Mouse (Mus musculus) frontal cortex, postnatal 14 days (tissue): ENCODE data around the gene Tacr3.

Source experiments
- DNase-seq, 2 experiments: peaks; one replicate each; pipeline ENCODE4 v3.0.0; 2022; ENCODE audit warnings: low spot score in 2 of 2

Gene Tacr3

GRCm38 (mm10) chr3:134828875-134829530 is at the start of gene Tacr3:
TSS of gene Tacr3 (plus strand) at chr3:134829007.
- peak; percentile 2 to 10 for DNase-seq

DNA sequence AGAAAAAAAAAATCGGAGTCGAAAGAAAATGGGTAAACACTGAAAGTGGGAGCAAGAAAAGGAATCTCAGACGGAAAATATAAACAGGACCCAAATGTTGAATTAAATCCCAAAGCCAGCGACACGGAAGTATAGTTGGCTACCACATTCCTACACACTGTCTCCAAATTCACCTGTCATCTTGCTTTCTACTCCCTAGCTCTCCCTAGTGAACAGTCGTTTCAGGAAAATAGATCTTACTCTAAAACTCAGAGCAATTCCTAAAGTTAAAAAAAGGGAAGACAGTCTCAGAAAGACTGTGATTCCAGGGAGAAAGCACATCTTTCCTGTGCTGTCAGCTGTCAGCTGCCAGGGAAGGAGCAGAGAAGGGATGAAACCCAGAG is 324 bp upstream of the Tacr3 start:
- DNase-seq, result no peak

GRCm38 (mm10) chr3:134829531-134829921 is 719 bp downstream of the Tacr3 start:
- DNase-seq, result peak in 1 of 2 experiments; percentile 5

- no peak for DNase-seq
Observed at GRCm38 (mm10) chr3:134851342-134851741, 22.5 kb downstream of the Tacr3 start.

DNA sequence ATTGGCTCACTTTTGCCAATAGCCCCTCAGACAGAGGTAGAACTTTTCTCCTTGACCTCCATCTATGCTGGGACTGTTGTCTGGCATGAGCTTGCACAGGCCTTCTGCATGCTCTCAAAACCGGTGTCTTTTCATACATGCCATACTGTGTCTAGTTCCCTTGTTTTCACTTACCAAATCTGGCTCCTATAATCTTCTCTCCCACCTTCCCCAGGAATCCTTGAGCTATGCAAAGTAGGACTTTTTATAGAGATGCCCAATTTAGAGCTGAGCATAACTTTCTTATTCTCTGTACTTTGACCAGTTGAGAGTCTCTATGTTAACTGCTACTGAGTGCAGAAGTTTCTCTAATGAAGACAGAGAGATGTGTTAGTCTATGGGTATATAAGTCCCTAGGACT is 48.9 kb downstream of the Tacr3 start:
- DNase-seq, result no peak

GRCm38 (mm10) chr3:134895831-134896230 is 67.0 kb downstream of the Tacr3 start:
- no peak for DNase-seq

- no peak for DNase-seq
Observed at GRCm38 (mm10) chr3:134908890-134909289, 80.1 kb downstream of the Tacr3 start.

DNA sequence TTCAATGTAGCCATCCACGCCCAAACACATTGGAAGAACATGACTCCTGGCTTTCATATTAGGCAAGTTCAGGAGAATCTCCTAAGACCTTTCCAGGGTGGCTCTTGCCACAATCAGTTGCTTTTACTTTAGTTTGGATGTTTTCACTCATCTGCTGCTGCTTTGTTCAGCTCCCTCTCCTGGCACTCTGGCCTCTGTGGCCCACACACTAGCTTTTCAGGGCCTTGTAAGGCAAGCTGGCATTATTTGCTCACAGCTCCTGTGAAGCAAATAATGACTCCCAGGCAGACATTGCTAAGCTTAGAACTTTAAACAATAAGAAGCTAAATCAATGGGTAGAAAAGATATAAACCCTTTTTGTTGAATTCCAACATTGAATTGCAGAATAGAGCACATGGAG is 105.9 kb downstream of the Tacr3 start:
- DNase-seq, result no peak

GRCm38 (mm10) chr3:134935461-134935860 is 106.7 kb downstream of the Tacr3 start:
- no peak for DNase-seq

- no peak for DNase-seq
Observed at GRCm38 (mm10) chr3:134963461-134963860, 134.7 kb downstream of the Tacr3 start.

- no peak for DNase-seq
Observed at GRCm38 (mm10) chr3:134978902-134979301, 150.1 kb downstream of the Tacr3 start.

- no peak for DNase-seq
Observed at GRCm38 (mm10) chr3:134980140-134980539, 151.3 kb downstream of the Tacr3 start.
